Mouse (Mus musculus) gastrocnemius, adult 18-20 months (tissue): Measurements from ENCODE around the gene Cst8. TPM values are rescaled to one million over a fixed set of nuclear protein-coding genes. Genes with fewer than 3 reads are reported as not detected.
A peak's percentile ranks its signal among the peaks of the same experiment; 100 is the strongest.
"Not testable (repeated sequence)": the region's sequence is repeated elsewhere in the genome, so short reads cannot be mapped to it uniquely, and the experiment has no call there.

Experiments used
- DNase-seq: peaks from one replicate; pipeline ENCODE4 v3.0.0; 2021; ENCODE audit warnings: low spot score
- long read RNA-seq, 2 experiments: library from polyadenylated mRNA; stranded (forward); transcript quantifications; one replicate each; pipeline ENCODE4 v2.0.0; 2021
- total RNA-seq, 2 experiments: library from RNA; stranded (reverse); gene quantifications; 2 replicates each; pipeline ENCODE4 v1.2.3; 2021

Cst8 gene
- total RNA-seq = not detected
- long read RNA-seq, experiment 1 = 0 reads
- long read RNA-seq, experiment 2 = 0 reads

DNA sequence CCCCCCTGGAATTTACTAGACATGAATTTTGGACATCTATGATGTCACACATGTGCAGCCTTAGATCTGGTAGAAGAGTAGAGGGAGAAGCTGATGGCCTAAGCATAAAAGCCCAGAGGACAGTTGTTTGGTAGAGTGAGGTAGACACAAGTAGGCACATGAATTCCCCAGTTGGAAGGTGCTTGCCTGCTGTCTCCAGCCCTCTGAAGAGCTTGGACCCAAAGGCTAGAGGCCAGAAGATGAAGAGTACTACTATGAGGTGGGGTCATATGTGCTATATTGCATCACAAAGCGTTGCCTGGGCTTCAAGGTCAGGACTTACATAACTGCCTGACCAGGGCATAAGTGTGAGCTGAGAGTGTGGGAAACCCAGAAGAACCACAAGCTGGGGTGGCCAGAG lies at the start of gene Cst8:
Cst8 (plus strand) TSS at position 301 of the 400 bp plus-strand sequence.
- DNase-seq = no peak

DNA sequence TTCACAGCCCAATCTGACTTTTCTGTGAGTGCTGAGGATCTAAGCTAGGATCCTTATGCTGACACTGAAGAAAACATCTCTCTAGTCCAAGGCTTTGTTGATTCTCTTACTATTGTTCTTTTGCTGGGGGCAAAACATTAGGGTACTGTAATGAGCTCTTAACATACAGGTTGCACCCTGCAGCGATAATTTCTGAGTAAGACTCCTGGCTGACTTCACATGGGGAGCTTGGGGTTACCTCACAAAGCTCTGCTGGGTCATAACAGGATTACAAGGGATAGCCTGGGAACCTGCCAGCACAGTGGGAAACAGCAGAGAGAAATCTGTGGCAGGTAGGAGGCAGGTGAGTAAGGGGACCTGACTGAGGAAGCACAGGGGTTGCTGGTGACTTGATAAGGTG lies 48.5 kb upstream of the Cst8 start, which contains the start of gene Cstl1:
Cstl1 (plus strand) TSS at position 301 of the 400 bp plus-strand sequence.
- no peak for DNase-seq

DNA sequence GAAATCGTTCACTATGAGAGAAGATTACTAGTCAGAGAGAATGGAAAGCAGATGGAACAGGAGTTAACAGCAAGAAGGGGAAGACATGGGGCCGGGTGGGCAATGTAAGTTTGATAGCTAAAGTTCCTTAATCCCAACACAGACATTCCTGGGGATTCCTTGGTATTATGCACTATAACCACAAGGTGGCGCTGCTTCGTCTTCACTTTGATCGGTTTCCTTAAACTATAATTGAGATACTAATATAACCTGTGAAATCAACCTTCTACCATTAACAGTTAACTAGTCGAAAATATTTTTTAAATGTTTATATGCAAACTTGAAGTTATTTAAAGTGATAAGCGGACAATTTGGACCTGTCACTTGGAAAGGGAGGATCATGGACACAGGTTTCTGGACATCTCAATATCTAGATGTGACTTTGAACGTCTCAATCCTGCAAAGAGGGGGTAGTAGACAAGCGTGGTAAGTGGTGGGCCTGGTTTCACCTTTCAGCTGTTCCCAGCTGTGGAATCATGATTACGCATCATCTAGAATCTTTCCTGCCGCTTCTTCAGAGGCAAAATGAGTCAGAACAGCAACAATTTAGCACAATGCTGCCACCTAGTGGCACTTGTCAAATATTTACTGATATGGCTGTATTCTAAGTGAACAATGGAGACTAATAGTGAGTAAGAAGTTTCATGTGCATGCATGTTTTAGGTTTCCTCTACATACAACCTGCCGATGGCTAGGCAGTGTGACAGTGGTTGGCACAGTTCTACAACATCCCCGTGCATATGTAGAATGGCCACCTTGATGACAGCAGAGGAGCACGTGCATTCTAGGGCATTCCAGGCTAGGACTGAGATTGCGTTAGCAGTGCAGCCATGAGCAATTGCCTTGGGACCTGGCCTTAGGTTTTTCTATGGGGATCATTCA lies 46.4 kb upstream of the Cst8 start:
- peak; percentile 80 for DNase-seq

DNA sequence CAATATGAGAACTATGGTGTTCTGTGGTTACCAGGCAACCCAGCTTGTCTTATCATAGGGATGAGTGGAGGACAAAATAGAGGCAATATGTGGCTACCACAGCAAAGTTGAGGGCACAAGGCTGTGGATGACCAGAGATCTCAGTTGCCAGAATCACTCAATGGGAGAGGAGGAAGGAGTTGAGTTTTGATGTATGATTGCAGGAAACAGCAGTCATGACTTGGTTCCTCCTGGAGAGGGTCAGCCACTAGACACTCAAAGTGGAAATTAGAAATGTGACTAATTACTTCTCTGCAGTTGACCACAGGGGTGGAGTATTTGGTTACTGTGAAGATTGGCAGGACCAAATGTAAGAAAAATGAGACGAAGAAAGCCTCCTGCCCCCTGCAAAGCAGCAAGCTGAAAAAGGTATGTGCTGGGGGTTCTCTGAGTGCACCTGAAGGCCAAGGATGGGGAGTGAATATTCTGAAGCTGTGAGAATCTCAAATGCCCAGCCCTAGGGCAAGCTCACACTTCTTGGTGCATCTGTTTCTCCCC lies 44.2 kb upstream of the Cst8 start:
- peak; percentile 24 for DNase-seq

- DNase-seq = no peak
Measured at GRCm38 (mm10) chr2:148763648-148764388, 34.8 kb upstream of the Cst8 start.

- DNase-seq = not testable (repeated sequence)
Measured at GRCm38 (mm10) chr2:148771397-148771796, 27.2 kb upstream of the Cst8 start, which contains the start of gene Cst11. Gene Cst11 (minus strand): TSS chr2:148771497.

GRCm38 (mm10) chr2:148781709-148782108 lies 16.9 kb upstream of the Cst8 start, which contains the start of gene 8030411F24Rik:
Gene 8030411F24Rik (plus strand): TSS chr2:148782009.
- DNase-seq = no peak

DNA sequence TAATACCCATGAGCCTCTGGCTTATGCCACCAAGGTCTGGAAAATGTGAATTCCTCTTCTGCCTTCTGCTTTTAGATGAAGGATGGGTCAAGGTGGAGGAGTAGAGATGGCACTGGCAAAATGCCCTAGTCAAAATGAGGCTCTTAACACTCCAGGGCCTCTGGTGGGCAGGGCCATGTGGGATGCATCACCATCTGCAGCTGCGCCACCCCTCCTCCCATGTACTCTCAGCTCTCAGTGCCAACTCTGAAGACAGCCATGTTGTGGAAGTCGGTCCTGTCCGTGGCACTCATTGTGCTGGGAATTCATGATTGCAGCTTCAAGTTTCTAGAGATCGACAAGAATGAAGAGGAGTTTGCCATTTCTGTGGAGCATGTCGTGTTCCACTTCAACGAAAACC lies 9.4 kb upstream of the Cst8 start, which contains the start of gene Cst12:
Cst12 (plus strand) TSS at position 220 of the 400 bp plus-strand sequence.
- no peak for DNase-seq

DNA sequence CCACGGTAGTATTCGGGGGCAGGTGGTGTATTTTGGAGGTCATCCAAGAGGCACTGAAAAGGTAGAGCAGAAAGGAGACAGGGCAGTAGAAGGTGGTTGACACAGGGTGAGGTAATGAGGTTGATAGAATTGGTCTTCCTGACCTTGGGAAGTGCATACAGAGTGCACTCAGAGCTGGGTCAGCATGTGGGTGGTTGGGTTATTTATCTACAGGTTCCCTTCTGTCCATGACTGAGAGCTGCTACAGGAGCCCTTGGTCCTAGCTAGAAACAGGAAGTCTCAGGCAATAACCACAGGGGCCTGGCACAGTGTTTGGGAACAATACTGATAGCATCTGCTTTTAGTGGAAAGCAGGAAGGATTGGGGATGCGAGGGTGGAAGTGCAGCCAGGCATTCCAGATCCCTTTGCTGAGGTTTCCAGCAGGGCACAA lies 2.9 kb downstream of the Cst8 start:
- no peak for DNase-seq

DNA sequence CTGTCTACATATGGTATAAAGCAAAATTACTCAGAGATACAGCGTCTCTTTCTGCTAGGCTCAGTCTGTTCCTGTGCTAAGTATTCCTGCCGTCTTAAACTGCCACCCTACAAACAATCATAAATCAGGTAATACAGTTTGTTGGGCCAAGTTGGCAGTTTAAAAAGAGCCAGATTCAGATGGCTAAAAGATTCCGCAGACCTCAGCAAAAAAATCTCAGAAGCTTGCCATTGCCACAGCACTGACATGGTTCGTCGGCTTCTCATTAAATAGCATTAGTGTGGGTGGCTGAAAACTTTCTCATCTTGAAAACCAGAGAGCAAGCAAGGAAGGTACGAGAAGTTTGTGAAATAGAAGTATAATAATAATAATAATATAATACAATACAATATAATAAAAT lies 8.1 kb downstream of the Cst8 start:
- no peak for DNase-seq

DNA sequence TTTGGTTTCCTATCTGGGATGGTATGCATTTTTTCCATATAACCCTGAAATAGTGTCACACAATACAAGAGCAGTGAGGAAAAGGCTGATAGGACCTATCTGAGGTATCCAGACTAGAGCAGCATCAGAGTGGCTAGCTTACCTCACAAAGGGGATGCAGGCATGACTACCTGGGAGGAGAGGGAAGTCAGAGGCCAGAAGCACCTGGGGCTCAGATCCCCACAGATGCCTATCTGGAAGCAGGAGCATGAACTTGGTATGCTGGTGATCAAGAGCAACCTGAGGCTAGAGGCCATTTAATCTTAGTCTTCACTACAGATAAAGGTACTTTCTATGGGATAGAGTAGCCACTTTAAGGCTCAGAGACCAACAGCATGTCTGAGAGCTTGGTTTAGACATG lies 21.3 kb downstream of the Cst8 start, which contains the start of gene Cst13:
Cst13 (plus strand) TSS at position 173 of the 400 bp plus-strand sequence.
- no peak for DNase-seq

- no peak for DNase-seq
Measured at GRCm38 (mm10) chr2:148825986-148826385, 27.4 kb downstream of the Cst8 start.

GRCm38 (mm10) chr2:148834912-148835311 lies 36.3 kb downstream of the Cst8 start, which contains the start of gene Cst9:
Gene Cst9 (plus strand): TSS chr2:148835147.
- DNase-seq = no peak

DNA sequence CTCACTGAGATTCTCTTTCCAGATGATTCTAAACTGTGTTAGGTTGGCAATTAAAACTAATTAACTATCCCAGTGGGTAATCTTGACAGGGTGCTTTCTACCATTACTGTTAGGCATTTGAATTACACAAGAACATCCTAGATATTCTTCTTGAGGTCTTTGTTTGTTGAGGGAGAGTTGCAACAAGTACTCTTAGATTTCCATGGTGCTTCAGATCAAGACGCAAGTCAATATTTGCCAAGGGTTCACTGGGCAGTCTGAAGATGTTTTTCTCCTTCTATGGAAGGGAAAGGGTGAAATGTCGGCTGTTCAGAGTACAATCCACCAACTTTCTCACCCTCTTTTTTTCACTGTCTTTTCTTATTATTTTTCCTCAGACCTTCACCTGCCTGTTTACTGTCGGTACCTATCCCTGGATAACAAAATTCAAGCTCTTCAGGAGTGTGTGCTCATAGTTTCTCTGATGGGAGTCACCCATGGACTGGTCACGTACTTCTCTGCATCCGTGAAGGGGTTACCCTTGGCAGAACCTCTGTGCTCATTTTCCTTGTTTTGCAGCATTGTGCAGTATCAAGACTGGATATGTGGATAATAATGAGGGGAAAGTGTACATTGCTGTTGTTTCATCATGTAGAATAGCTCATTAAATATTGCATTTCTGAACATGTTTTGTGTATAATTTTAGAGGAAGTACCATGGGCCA lies 39.6 kb downstream of the Cst8 start:
- no peak for DNase-seq

DNA sequence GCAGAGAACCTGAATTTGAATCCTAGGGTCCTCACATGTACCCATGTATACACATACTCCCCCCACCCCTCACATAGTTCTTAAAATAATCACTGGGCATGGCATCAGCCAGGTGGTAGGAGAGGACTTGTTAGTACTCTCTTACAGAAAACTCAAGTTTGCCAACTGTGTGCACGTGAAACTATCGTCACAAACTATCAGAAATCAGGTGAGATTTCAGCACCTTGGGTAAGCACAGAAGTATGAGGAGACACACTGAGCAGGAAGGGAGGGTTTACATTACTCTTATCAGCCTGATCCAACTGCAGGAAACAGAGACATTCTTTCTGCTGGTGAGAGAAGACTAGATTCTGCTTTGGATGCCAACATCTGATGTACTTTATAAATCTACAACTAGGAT lies 40.6 kb downstream of the Cst8 start:
- no peak for DNase-seq

DNA sequence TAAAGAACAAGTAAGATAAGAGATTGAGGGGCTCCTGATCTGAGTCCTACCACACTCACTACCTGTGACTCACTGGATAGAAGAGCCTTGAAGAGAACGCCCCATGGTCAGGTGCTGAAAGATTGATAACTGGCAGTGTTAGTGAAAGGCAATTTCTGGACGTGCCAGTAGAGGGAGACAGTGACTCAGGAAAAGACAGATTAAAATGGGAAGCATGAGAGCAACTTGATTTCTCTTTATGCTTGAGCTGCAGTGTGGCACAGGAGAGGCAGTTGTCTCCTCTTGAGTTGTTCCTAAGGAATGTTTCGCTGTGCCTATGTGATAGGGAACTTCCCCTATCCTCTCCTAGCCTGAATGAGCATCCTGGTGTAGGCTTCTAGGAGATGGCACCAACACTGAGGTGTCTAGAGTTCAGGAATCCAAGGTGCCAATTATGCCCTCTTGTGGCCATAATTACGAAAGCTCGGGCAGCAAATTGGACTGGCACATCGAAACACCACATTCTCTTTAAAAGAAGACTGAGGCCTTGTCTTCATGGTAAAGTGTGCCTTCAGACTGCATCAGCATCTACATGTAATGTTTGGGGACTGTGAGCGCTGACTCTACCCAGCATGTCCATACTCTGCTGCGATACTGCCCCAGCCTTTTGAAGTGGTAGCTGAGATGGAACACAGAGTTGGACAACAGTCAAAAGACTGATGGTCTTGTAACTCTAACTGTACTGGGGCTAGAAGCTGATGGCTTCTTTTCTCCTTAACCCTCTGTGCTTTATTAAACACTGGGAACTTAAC lies 52.7 kb downstream of the Cst8 start:
- DNase-seq = peak; percentile 87
